Mouse (Mus musculus) liver, embryonic 13.5 days (tissue): ENCODE measurements at regions not wholly inside any gene's neighbourhood (a gene's known extent, or its start where the extent isn't known, plus 50 kb on each side); places are given as distances from the start of the nearest gene placed in this dataset.
A peak's percentile ranks its signal among the peaks of the same experiment; 100 is the strongest.

ENCODE experiments used
- ATAC-seq: fragments of 200-750 bp; cut with Nextera tagmentation; 2 replicates; pipeline ENCODE4 v1.8.0; 2017; ENCODE audit warnings: low read depth, mild to moderate bottlenecking, moderate number of reproducible peaks, moderate library complexity
- DNase-seq: peaks from one replicate; pipeline ENCODE4 v3.0.0; 2022
- H3K27ac ChIP-seq: fragments of 300-500 bp; sonication (generic); 2 replicates; pipeline ENCODE4 v1.5.1; 2015; ENCODE audit warnings: moderate library complexity, mild to moderate bottlenecking, inconsistent platforms
- H3K27me3 ChIP-seq: fragments of 300-500 bp; sonication (generic); 2 replicates; pipeline ENCODE4 v1.6.1; 2015; ENCODE audit warnings: mild to moderate bottlenecking, inconsistent platforms
- H3K36me3 ChIP-seq: fragments of 300-500 bp; sonication (generic); 2 replicates; pipeline ENCODE4 v1.6.1; 2015; ENCODE audit warnings: mild to moderate bottlenecking, inconsistent platforms
- H3K4me1 ChIP-seq: fragments of 300-500 bp; sonication (generic); replicated peaks from 2 replicates; pipeline ENCODE4 v1.6.1; 2015; ENCODE audit warnings: inconsistent platforms
- H3K4me2 ChIP-seq: fragments of 300-500 bp; sonication (generic); 2 replicates; pipeline ENCODE4 v1.6.1; 2015; ENCODE audit warnings: inconsistent platforms, mild to moderate bottlenecking, moderate library complexity
- H3K4me3 ChIP-seq: fragments of 300-500 bp; sonication (generic); replicated peaks from 2 replicates; pipeline ENCODE4 v1.5.1; 2015; ENCODE audit warnings: mild to moderate bottlenecking, inconsistent platforms
- H3K9ac ChIP-seq: fragments of 300-500 bp; sonication (generic); 2 replicates; pipeline ENCODE4 v1.6.1; 2015; ENCODE audit warnings: mild to moderate bottlenecking, inconsistent platforms
- H3K9me3 ChIP-seq: fragments of 300-500 bp; sonication (generic); replicated peaks from 2 replicates; pipeline ENCODE4 v1.6.1; 2016; ENCODE audit warnings: inconsistent platforms
- WGBS: fragments of 180-500 bp; shearing (Covaris S2); methylation state at CpG from one replicate; pipeline ENCODE4 v1.1.7; 2015; ENCODE audit not compliant: insufficient replicate concordance; 5-methylcytosine and 5-hydroxymethylcytosine counted together

DNA sequence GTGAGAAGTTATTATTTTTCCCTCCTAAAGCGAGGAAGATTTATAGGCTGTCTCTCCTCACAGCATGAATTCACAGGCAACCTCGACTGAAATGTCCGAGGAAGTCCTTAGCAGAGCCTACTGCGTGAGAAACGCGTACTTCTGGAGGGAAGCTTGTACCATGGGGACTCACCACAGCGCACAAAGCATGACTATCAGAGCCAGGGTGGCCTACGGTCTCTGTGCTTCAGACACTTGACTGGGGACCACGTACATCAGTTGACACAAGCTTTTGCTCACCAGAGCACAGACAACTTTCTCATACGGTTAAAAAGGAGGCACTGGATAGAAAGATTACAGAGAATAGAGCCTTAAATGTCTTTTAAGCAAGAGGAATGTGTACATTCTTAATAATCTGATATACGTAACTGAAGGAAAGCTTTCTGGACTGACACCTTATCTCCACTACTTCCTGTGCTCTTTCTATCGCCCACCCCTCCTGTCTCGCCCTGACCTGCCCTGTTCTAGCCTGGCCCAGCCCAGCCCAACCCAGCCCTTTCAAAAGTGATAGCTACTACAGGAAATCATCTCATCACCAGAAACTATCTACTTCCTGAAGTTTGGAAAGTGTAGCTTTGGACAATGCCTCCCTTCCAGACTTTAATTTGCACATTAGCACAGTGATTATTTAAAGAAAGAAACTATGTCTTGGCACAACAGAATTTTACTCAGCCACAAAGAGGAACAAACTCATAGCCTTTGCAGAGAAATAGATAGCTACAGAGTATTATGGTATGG, 104.2 kb upstream of the Krtap11-1 start:
- H3K9me3 ChIP-seq = no peaks in the 10 kb centered on the region
- ATAC-seq = peak; percentile 88
- H3K4me2 ChIP-seq = 0 out of 2 replicates have a peak overlapping the region, but pooled peaks have one; percentile 4
- DNase-seq = no peak
- 22% methylated on average over 13 of the region's 13 CpGs for WGBS
- no peak overlapping the region for H3K27ac ChIP-seq
- no peaks in the 10 kb centered on the region for H3K27me3 ChIP-seq
- H3K4me1 ChIP-seq = peaks cover 9% of the 10 kb centered on the region
- H3K36me3 ChIP-seq = no peaks in the 10 kb centered on the region
- no peak overlapping the region for H3K4me3 ChIP-seq
- H3K9ac ChIP-seq = no peak overlapping the region

DNA sequence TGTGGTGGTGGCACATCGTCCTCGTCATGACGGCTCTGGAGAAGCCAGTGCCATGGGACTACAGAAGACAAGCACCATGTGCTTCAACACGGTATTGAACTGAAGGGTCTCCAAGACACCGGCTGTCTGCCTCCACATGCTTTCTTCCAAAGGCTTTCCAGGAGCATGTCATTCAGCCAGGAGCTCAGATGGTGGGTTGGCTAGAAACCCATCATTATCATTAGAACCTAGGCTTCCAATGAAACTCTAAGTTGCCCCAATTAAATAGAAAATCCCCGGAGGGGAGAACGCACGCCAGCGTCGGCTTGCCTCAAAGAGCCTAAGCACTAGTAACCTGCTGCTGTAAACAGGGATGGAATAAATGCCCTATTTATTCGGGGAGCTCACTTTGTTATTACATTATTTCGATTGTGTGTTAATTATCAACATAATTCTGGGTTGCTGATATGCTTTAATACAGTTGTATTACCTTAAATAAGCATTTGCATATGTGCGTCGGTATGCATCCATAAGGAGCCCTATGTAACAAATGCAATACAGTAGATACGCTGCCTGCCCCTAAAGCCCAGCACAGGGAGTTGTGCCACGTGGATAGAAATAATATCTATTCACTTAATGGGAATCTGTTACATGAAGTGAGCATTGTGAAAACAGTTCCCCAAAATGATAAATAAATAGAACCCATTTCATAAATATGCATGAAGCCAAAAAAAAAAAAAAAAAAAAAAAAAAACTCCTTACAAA, 103.3 kb upstream of the Krtap11-1 start:
- no peak overlapping the region for H3K9ac ChIP-seq
- no peak overlapping the region for H3K4me3 ChIP-seq
- H3K27me3 ChIP-seq = no peaks in the 10 kb centered on the region
- H3K27ac ChIP-seq = no peak overlapping the region
- peaks cover 9% of the 10 kb centered on the region for H3K4me1 ChIP-seq
- DNase-seq (no peak), ATAC-seq (no peak)
- no peak overlapping the region for H3K4me2 ChIP-seq
- no peaks in the 10 kb centered on the region for H3K9me3 ChIP-seq
- no peaks in the 10 kb centered on the region for H3K36me3 ChIP-seq
- WGBS = 79% methylated on average over 16 of the region's 16 CpGs

DNA sequence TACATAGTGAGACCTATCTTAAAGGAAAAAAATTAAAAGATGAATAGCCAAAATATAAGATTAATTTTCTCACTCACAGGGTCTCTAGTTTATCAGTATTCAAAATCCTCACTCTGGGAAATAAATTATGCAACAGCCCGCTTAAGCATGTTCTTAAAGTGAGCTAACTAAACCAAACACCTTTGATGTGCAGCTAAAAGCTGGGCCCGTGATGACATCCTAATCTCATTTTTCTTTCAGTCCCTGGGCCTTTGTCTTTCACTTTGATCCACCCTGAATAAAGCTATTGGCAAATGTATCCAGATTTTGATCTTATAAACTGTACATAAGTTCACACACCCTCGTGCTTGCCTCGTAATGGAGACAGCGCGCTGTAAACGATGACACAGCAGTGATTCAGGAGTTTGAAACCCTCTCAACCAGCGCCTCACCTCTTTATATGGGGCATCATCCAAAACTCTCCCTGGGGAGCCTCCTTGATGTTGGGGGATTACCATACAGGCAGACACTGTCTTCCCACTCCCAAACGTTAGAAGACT, 100.3 kb upstream of the Krtap11-1 start:
- Histone ChIP-seq H3K4me1 (peaks cover 9% of the 10 kb centered on the region), H3K27ac (no peak overlapping the region), H3K27me3 (no peaks in the 10 kb centered on the region), H3K9me3 (no peaks in the 10 kb centered on the region), H3K9ac (no peak overlapping the region), H3K4me2 (no peak overlapping the region), H3K36me3 (no peaks in the 10 kb centered on the region), H3K4me3 (no peak overlapping the region)
- WGBS = 75% methylated on average over 9 of the region's 9 CpGs
- DNase-seq = no peak
- no peak for ATAC-seq

DNA sequence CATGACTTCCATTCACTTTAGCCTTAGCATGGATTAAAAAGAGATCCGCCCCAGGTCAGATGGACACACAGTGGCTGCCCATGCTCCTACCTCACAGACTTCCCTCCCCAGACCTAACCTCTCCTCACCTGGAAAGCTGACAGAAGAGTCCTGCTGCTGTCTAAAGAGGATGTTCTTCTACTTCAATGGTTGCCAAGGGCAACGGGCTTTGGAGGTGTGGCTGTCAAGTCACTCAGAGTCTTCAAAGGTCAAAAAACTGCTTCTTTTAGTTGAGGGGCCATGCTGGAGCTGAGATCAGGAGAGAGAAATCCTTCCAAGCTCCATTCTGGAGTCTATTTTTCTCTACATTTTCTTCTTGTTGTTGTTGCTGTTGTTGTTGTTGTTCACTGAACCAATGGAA, 89.1 kb upstream of the Krtap11-1 start:
- Histone ChIP-seq H3K36me3 (no peaks in the 10 kb centered on the region), H3K27me3 (no peaks in the 10 kb centered on the region), H3K4me3 (no peak overlapping the region), H3K27ac (no peak overlapping the region), H3K4me2 (no peak overlapping the region), H3K9ac (no peak overlapping the region), H3K4me1 (no peaks in the 10 kb centered on the region), H3K9me3 (no peaks in the 10 kb centered on the region; the same call in 1 of the 2 replicates)
- ATAC-seq (no peak), DNase-seq (no peak)
- 64% methylated on average over 2 of the region's 2 CpGs for WGBS

DNA sequence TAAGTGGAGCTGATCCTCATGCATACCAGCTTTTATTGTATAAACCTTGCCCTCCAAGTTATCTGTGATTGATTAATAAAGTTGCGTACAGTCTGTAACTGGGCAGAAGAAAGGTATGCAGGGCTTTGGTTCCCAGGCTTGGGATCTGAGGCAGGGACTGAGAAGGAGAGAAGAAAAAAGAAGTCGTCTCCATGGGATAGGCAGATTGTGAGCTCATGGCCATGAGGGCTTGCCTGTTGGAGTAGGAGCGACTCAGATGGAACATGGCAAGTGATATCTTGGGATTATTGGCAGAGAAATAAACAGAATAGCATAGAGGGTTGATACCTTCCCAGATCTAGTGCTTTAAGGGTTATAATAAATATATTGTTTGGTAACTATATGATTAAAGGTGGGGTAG, 85.1 kb upstream of the Krtap11-1 start:
- no peak overlapping the region for H3K27ac ChIP-seq
- H3K27me3 ChIP-seq = no peaks in the 10 kb centered on the region
- no peak for DNase-seq
- no peaks in the 10 kb centered on the region for H3K4me1 ChIP-seq
- H3K9ac ChIP-seq = no peak overlapping the region
- no peak overlapping the region for H3K4me3 ChIP-seq
- H3K36me3 ChIP-seq = no peaks in the 10 kb centered on the region
- no peak overlapping the region for H3K4me2 ChIP-seq
- 71% methylated on average over 3 of the region's 3 CpGs for WGBS
- peaks cover 8% of the 10 kb centered on the region for H3K9me3 ChIP-seq
- no peak for ATAC-seq

DNA sequence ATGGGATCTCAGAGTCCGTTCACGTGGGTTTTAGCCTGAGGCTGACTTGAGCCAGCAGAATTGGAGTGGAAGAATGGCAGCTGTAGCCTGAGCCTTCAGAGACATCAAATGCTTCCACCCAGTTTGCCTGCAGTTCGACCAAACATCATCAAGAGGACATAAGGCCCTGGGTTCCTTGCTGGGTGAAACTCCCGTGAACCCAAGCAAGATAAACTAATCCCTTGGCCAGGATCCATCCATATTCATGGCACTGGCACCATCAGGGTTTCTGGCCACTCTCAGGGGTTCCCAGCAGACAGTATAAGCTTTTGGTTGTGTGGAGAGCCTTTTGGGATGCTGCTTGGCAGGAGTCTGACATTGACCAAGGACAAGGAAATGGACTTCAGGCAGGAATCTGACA, 77.7 kb upstream of the Krtap11-1 start:
- H3K4me3 ChIP-seq = no peak overlapping the region
- no peak overlapping the region for H3K9ac ChIP-seq
- ATAC-seq = no peak
- no peak overlapping the region for H3K4me2 ChIP-seq
- WGBS = 57% methylated on average over 4 of the region's 4 CpGs
- no peak overlapping the region for H3K27ac ChIP-seq
- H3K9me3 ChIP-seq = peaks cover 4% of the 10 kb centered on the region; the same call in 1 of the 2 replicates
- no peaks in the 10 kb centered on the region for H3K27me3 ChIP-seq
- no peaks in the 10 kb centered on the region for H3K36me3 ChIP-seq
- H3K4me1 ChIP-seq = no peaks in the 10 kb centered on the region
- DNase-seq = no peak

DNA sequence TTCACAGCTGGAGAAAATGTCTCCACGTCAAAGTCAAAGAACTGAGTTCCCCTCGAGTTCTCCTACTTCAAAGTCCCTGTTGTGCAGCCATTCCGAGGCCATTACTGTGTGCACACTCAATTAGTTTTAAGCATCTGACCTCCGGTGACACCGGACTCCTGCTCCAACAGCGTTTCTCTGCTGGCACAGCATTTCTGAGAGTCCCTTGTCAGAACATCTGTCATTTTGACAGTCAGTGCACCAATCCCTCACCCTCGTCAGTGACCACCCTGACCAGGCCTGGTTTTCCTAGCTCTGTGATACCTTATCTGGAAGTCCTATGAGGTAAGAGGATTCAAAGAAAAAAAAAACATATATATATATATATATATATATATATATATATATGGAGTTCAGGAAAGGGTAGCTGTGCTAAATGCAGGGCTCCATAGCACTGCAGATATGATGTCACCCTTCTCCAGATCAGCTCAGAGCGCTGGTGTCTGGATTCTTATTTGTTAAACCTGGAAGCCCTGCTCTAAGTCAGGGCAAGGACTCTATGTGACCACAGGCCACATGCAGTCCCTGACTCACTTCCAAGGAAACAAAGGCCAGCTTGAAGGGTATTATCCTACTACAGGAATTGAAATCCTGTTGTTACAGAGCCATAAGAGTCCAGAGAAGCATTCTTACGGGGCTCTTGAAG, 63.1 kb upstream of the Krtap11-1 start:
- ATAC-seq = no peak
- Histone ChIP-seq H3K4me1 (no peaks in the 10 kb centered on the region), H3K9me3 (no peaks in the 10 kb centered on the region), H3K4me3 (no peak overlapping the region), H3K36me3 (no peaks in the 10 kb centered on the region), H3K27ac (no peak overlapping the region), H3K9ac (no peak overlapping the region), H3K4me2 (no peak overlapping the region), H3K27me3 (no peaks in the 10 kb centered on the region)
- whole genome bisulfite sequencing = 53% methylated on average over 9 of the region's 9 CpGs
- DNase-seq = no peak

DNA sequence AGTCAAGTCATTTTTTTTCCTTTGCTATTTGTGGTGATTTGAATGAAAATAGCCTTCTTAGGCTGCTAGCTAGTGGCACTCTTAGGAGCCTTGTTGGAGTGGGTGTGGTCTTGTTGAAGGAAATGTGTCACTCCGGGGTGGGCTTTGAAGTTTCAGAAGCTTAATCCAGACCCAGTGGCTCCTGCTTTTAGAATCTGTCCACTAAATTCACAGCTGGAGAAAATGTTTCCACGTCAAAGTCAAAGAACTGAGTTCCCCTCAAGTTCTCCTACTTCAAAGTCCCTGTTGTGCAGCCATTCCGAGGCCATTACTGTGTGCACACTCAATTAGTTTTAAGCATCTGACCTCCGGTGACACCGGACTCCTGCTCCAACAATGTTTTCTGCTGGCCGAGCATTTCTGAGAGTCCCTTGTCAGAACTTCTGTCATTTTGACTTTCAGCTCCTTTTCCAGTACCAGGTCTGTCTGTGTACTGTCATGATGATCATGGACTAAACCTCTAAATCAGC, 61.2 kb upstream of the Krtap11-1 start:
- no peak overlapping the region for H3K27ac ChIP-seq
- H3K4me3 ChIP-seq = no peak overlapping the region
- ATAC-seq (no peak), DNase-seq (no peak)
- H3K9me3 ChIP-seq = no peaks in the 10 kb centered on the region
- no peaks in the 10 kb centered on the region for H3K36me3 ChIP-seq
- H3K4me1 ChIP-seq = no peaks in the 10 kb centered on the region
- H3K27me3 ChIP-seq = no peaks in the 10 kb centered on the region
- H3K4me2 ChIP-seq = no peak overlapping the region
- H3K9ac ChIP-seq = no peak overlapping the region
- WGBS = 65% methylated on average over 6 of the region's 6 CpGs

DNA sequence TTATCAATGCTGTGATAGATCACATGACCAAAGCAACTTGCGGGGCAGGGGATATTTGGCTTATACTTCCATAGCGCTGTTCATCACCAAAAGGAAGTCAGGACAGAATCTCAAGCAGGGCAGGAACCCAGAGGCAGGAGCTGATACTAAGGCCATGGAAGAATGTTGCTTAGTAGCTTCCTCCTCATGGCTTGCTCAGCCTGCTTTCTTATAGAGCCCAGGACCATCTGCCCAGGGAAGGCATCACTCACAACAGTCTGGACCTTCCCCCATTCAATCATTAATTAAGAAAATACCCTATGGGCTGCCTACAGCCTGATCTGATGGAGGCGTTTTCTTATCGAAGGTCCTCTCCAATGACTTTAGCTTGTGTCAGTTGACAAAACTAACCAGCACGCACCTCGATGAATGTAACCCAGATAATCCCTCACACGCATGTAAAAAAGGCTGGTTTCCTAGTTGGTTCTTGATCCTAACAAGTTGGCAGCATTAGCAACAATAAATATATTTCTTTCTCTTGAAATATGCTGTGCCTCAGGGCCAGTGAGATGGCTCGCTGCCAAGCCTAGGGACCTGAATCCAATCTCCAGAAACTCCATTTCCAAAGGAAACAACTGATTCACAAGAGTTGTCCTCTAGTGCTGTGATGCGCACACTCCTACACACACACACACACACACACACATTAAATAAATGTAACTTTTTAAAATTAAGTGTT, 60.6 kb upstream of the Krtap11-1 start:
- WGBS = 71% methylated on average over 9 of the region's 9 CpGs
- no peak for DNase-seq
- no peak for ATAC-seq

DNA sequence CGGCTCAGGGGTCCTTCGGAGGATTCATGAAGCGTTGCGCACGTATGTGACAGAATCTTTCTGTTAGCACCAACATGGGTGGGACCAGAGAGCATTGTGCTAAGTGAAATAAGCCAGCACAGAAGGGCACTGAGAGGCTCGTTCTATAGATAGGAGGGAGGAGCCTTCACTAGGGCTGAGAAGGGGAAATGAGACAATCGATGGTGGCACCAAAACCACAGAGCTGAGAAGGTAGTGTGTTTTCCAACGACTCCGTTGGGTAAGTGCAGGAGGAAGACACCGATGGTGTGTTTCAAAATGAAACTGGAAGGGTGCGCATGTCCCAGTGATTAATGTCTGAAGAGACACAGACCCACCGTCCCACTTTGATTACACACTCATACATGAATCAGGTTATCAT, 54.7 kb upstream of the Krtap11-1 start:
- DNase-seq = no peak
- no peak for ATAC-seq
- 70% methylated on average over 12 of the region's 12 CpGs for WGBS
- H3K9me3 ChIP-seq = no peaks in the 10 kb centered on the region
- H3K9ac ChIP-seq = no peak overlapping the region
- H3K4me2 ChIP-seq = no peak overlapping the region
- H3K27me3 ChIP-seq = no peaks in the 10 kb centered on the region
- H3K4me3 ChIP-seq = no peak overlapping the region
- no peaks in the 10 kb centered on the region for H3K4me1 ChIP-seq
- no peaks in the 10 kb centered on the region for H3K36me3 ChIP-seq
- H3K27ac ChIP-seq = no peak overlapping the region

More for the DNA sequence above, 60.6 kb upstream of the Krtap11-1 start:
- Histone ChIP-seq H3K27me3 (no peaks in the 10 kb centered on the region), H3K9me3 (no peaks in the 10 kb centered on the region), H3K9ac (no peak overlapping the region), H3K4me2 (no peak overlapping the region), H3K36me3 (no peaks in the 10 kb centered on the region), H3K4me3 (no peak overlapping the region), H3K27ac (no peak overlapping the region), H3K4me1 (no peaks in the 10 kb centered on the region)

DNA sequence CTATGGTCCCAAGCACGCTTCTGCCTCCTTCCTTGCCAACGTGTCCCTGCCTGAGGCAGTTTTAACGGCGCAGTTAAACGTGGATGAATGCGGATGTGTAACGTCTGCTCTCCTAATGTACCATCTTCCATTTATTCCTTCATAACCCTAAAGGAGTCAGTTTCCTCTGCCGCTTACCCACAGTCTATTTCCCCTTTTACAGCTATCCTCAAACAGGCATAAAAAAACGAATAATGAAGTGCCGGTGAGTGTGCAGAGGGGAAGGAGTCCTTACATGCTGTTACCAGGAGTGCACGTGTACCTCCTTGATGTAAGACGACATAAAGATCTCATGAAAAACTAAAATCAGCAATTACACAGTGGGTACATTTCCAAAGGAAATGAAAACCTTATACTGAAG, 54.3 kb upstream of the Krtap11-1 start:
- WGBS = 71% methylated on average over 12 of the region's 12 CpGs
- no peaks in the 10 kb centered on the region for H3K4me1 ChIP-seq

More for the DNA sequence above, 54.3 kb upstream of the Krtap11-1 start:
- Histone ChIP-seq H3K36me3 (no peaks in the 10 kb centered on the region), H3K27ac (no peak overlapping the region), H3K27me3 (no peaks in the 10 kb centered on the region), H3K9ac (no peak overlapping the region), H3K9me3 (no peaks in the 10 kb centered on the region), H3K4me2 (no peak overlapping the region), H3K4me3 (no peak overlapping the region)
- DNase-seq (no peak), ATAC-seq (no peak)
